Mouse (Mus musculus) telencephalon, adult 2 months (tissue): ENCODE measurements at regions not wholly inside any gene's neighbourhood (a gene's known extent, or its start where the extent isn't known, plus 50 kb on each side); places are given as distances from the start of the nearest gene placed in this dataset.

Experiments
- DNase-seq: peaks from one replicate; pipeline ENCODE4 v3.0.0-alpha.2; 2011; ENCODE audit warnings: low read depth, low spot score

- peak; percentile 34 for DNase-seq
Measured at GRCm38 (mm10) chr7:59080109-59080508, 148.4 kb upstream of the Ube3a start.
